Mouse (Mus musculus) layer of hippocampus, postnatal 25 days (tissue): Measurements from ENCODE around the gene Wdr62. TPM values are rescaled to one million over a fixed set of nuclear protein-coding genes. Genes with fewer than 3 reads are reported as not detected.
"Not testable (repeated sequence)": the region's sequence is repeated elsewhere in the genome, so short reads cannot be mapped to it uniquely, and the experiment has no call there.

Source experiments
- DNase-seq, 2 experiments: peaks; one replicate each; pipeline ENCODE4 v3.0.0; 2022; ENCODE audit warnings: mixed read lengths in 2 of 2, low spot score in 1 of 2; ENCODE audit errors: extremely low spot score in 1 of 2
- total RNA-seq, 2 experiments: library from RNA; stranded (reverse); gene quantifications; 2 replicates each; pipeline ENCODE4 v1.2.3; 2021

Gene Wdr62
- total RNA-seq, 2 experiments from 2014 or later, result 1.4 to 1.7 TPM

- DNase-seq, result peak; percentile 56 to 88
Observed at GRCm38 (mm10) chr7:30216723-30217151, 63.5 kb downstream of the Wdr62 start.

- DNase-seq, result no peak
Observed at GRCm38 (mm10) chr7:30215875-30216274, 64.3 kb downstream of the Wdr62 start.

GRCm38 (mm10) chr7:30213881-30214280 is 66.3 kb downstream of the Wdr62 start:
- no peak for DNase-seq

- no peak for DNase-seq
Observed at GRCm38 (mm10) chr7:30211025-30211424, 69.2 kb downstream of the Wdr62 start.

GRCm38 (mm10) chr7:30206364-30206763 is 73.9 kb downstream of the Wdr62 start:
- DNase-seq, result not testable (repeated sequence)

- DNase-seq, result peak in 1 of 2 experiments; percentile 69
Observed at GRCm38 (mm10) chr7:30205383-30205782, 74.8 kb downstream of the Wdr62 start.

GRCm38 (mm10) chr7:30204380-30204779 is 75.8 kb downstream of the Wdr62 start:
- no peak for DNase-seq

DNA sequence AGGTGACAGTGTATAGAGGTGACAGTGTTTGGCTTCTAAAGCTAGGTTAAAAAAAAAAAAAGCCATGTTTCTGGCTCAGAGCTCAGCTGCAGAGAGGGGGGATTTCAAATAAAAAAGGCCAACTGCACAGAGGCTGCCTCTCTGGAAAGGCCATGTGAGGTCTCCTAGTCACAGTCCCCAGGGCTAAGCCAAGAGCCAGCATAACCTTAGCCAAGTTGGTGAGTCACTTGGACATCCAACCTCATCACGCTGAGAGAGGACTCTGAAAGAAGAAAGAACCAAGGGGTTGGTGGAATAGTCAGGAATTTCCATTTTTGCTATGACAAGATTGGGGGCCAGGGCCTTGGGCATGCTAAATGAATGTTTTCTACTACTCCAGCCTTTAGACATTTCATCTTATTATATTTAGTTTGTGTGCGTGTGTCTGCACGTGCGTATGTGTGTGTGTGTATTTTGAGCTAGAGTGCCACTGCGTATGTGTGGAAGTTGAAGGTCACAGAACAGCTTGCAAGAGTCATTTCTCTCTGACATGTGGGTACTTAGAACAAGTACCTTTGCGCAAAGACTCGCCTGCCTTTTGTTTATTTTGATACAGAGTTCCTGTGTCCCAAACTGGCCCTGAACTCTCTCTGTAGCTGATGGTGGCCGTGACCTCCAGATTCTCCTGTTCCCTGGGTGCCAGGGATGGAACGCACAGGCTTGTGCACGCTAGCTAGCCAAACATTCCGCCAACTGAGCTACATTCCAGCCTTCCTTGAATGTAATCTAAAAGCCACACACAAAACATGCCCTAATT is 77.1 kb downstream of the Wdr62 start:
- no peak for DNase-seq

DNA sequence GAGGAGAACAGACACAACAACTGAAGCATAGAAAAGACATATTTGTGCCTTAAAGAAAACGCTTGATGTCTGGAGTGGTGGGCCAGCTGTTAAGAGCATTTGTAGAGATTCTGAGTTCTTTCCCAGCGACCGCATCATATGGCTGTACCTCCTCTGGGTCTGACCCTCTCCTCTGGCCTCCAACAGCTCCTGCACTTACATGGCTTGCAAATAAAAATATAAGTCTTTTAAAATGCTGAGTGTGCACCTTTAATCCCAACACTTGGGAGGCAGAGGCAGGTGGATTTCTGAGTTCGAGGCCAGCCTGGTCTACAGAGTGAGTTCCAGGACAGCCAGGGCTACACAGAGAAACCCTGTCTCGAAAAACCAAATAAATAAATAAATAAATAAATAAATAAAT is 79.6 kb downstream of the Wdr62 start:
- DNase-seq, result not testable (repeated sequence)

- DNase-seq, result no peak
Observed at GRCm38 (mm10) chr7:30200200-30200599, 80.0 kb downstream of the Wdr62 start.

GRCm38 (mm10) chr7:30199498-30200139 is 80.6 kb downstream of the Wdr62 start:
- DNase-seq, result no peak

DNA sequence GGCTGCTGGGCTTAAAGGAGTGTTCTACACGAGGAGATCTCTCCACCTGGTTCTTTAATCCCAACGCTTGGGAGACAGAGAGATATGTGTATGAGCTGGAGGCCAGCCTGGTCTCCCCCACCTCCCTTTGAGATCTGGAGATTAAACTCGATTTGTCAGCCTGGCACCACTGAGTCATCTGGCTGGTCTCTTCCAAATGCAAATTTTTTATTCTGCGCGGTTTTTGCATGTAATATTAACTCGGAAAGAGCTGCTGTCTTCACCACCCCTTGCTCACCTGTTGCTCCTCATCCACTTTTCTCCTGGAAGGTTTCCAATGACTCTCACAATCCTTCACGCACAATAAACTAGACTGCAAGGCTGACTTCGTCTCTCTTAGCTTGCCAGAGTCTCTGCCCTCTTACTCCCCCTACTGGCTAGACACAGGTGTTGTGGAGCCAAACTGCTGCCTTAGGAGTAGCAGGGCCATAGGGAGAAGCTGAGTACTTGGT is 81.7 kb downstream of the Wdr62 start, which contains the start of gene Capns1:
Gene Capns1, minus strand, starts transcription at position 331 of the 491 bp plus-strand sequence.
- peak in 1 of 2 experiments; percentile 53 for DNase-seq

GRCm38 (mm10) chr7:30197592-30198129 is 82.6 kb downstream of the Wdr62 start:
- DNase-seq, result no peak

DNA sequence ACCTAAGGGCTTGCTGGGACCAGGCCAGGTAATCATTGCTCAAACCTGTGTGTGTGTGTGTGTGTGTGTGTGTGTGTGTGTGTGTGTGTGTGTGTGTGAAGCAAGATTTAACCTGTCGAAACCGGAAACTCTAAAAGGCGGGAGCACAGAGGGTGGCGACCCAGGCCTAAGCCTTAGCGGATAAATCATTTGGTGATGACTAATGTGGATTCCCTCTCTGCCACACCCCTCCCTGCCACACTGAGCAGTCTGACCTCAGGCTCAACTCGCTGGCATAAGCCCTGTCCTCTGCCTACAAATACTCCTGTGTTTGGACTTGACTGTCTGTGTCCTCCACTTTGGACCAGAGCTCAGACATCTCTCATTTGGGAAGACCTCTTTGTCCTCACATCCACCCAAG is 84.0 kb downstream of the Wdr62 start:
- DNase-seq, result no peak

DNA sequence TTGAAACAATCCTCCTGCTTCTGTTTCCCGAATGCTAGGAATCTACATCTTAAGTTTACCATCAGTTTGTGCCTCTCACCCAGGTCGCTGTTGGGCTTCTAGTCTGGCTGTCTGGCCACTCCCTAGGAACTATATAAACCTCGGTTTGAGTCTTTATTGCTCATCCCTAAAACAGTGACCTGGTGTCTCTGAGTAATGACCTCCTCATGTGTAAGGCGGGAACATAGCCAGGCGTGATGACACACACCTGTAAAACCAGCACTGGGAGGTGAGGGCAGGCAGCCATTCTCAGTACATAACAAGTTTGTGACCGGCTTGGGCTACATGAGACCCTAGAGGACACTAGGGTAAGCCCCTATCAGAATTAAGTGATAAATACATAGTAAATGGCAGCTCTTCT is 84.8 kb downstream of the Wdr62 start:
- DNase-seq, result no peak

DNA sequence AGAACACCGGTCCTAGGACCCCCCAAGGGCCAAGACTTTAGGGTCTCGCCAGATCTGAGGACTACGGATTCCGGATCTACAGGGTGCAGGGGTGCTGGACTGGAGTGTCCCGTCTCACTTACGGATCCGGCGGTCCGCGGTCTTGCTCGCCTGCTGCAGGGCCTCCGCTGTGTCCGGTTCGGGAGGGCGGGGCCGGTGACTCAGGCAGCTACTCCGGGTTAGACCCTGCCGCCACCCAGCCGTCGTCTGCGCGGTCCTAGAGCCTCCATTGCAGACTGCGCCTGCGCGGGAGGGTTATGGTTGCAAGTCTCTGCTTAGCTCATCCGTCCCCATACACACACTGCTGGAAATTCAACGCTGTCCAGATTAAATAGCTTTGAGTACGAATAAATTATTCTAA is 85.3 kb downstream of the Wdr62 start:
- peak; percentile 84 to 95 for DNase-seq

DNA sequence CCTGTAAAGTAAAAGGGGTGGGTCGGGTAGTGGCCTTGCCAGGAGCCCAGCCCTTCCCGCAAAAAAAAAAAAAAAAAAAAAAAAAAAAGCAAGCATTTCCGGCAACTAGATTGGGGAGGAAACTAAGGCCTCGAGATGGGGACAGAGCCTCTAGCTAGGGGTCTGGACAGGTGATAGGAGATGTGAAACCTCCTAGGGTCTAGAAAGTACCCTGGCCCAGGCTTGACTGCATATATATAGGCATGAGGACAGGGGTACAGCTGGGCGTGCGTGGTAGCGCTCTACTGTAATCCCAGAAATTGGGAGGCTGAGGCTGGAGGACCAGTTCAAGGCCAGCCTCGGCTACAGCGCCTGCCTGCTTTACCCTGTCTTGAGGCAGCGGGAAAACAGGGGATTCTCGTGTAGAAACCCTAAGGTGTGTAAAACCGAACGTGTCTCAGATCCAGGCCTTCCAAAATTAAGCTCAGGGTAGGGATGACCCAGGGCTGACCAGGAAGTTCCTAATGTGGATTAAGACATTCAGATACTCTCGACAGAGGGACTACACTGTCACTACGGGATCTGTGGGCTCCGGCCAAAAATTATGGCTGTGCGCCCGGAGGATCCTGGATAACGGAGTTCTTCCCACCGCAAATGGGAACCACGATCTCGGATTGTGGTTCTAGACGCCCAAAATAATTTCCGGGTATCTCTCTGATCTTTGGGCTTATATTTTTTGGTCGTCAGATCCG is 86.0 kb downstream of the Wdr62 start:
- peak; percentile 20 to 45 for DNase-seq

DNA sequence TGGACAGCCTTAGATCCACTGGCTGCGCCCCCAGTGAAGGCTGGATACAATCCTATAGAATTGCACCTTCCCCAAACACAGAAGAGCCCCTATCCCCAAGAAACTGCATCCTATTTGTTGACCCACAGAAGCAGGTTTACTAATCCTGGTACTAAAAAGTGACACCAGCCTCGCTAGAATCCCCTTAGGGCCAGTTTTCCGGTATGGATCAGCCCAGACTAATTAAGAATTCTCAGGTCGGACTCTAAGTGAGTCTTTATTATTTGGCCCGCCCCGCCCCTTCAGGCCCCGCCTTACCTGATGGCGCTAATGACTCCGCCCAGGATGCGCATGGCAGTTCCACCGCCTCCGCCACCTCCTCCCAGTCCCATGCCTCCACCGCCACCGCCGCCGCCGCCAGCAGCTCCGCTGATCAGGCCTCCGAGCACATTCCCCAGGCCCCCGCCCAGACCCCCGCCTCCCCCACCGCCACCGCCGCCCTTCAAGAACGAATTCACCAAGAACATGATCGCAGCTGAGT is 86.6 kb downstream of the Wdr62 start:
- DNase-seq, result peak; percentile 61 to 65

- DNase-seq, result no peak
Observed at GRCm38 (mm10) chr7:30193013-30193412, 87.2 kb downstream of the Wdr62 start.

DNA sequence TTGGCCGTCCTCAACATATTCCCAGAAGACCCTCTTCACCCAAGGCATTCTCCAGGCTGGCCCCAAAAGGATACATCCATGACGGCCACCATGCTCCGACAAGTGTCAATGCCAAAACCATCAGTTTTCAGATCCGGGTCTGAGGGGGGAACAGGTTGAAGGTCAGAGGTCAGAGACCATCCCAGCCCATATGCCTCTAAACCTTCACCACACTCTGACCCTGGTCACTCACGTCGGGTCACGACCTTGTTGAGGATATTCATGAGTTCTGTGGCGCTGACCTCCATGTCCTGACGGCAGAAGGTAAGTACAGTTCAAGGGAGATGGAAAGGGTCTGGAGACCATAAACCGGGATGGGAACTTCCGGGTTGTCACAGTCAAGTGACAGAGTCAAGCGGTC is 88.1 kb downstream of the Wdr62 start:
- DNase-seq, result no peak
